Mouse (Mus musculus) small intestine, adult 2 months (tissue): Measurements from ENCODE around the gene Scrg1. TPM values are rescaled to one million over a fixed set of nuclear protein-coding genes. Genes with fewer than 3 reads are reported as not detected.
A peak's percentile ranks its signal among the peaks of the same experiment; 100 is the strongest.
"Not testable (repeated sequence)": the region's sequence is repeated elsewhere in the genome, so short reads cannot be mapped to it uniquely, and the experiment has no call there.

ENCODE experiments used
- H3K27ac ChIP-seq: fragments of 200-500 bp; 2 replicates; pipeline ENCODE4 v1.5.1; 2012; ENCODE audit warnings: low read depth, low read length, control low read depth, inconsistent platforms; ENCODE audit not compliant: insufficient read depth
- H3K27me3 ChIP-seq: fragments of 200-500 bp; 2 replicates; pipeline ENCODE4 v1.6.1; 2012; ENCODE audit warnings: mild to moderate bottlenecking, moderate library complexity, low read length, inconsistent platforms; ENCODE audit not compliant: control insufficient read depth, insufficient read depth
- H3K36me3 ChIP-seq: fragments of 200-500 bp; 2 replicates; pipeline ENCODE4 v1.6.1; 2012; ENCODE audit warnings: mild to moderate bottlenecking, low read length, control low read depth, inconsistent platforms; ENCODE audit not compliant: control insufficient read depth, insufficient read depth
- H3K4me1 ChIP-seq: fragments of 200-500 bp; 2 replicates; pipeline ENCODE4 v1.6.1; 2012; ENCODE audit warnings: low read length, inconsistent platforms, mixed read lengths; ENCODE audit not compliant: control insufficient read depth, insufficient read depth, insufficient read length
- H3K4me3 ChIP-seq: fragments of 200-500 bp; 2 replicates; pipeline ENCODE4 v1.5.1; 2012; ENCODE audit warnings: low read depth, mild to moderate bottlenecking, control low read depth, inconsistent platforms, low read length, moderate library complexity
- CTCF ChIP-seq: fragments of 200-500 bp; IDR thresholded peaks from 2 replicates; pipeline ENCODE4 v1.5.1; 2012; ENCODE audit warnings: low read depth, mild to moderate bottlenecking, control low read depth, inconsistent platforms, low read length, moderate library complexity, mixed read lengths; ENCODE audit not compliant: insufficient replicate concordance, insufficient read length; ENCODE audit errors: extremely low read depth
- POLR2A ChIP-seq: fragments of 200-500 bp; IDR thresholded peaks from 2 replicates; pipeline ENCODE4 v1.6.1; 2012; ENCODE audit warnings: low read depth, mild to moderate bottlenecking, control low read depth, inconsistent platforms, low read length, moderate library complexity
- WGBS: fragments of 180-500 bp; shearing (Covaris S2); methylation state at CpG from one replicate; pipeline ENCODE4 v1.1.7; 2018; 5-methylcytosine and 5-hydroxymethylcytosine counted together
- polyA plus RNA-seq: library from polyadenylated mRNA; depleted of rRNA; stranded (reverse); fragments of >200 nt; gene quantifications from 2 replicates; pipeline ENCODE4 v1.2.3, GENCODE M21; 2012

Gene Scrg1
- polyA plus RNA-seq, 1 experiment, result not detected

- H3K4me1 ChIP-seq, result peaks cover 6% of the 10 kb centered on the region; the same call in 1 of the 2 replicates
- TF ChIP-seq CTCF, result no peak
- TF ChIP-seq POLR2A, result no peak
- H3K4me3 ChIP-seq, result no peak overlapping the region
- peak overlapping the region; percentile 71 for H3K27ac ChIP-seq
- 94% methylated on average over 1 of the region's 1 CpGs for WGBS
- H3K36me3 ChIP-seq, result no peaks in the 10 kb centered on the region
- no peaks in the 10 kb centered on the region for H3K27me3 ChIP-seq
These were observed 33.6 kb downstream of the Scrg1 start for GRCm38 (mm10) chr8:57489366-57489765.

- peak overlapping the region; percentile 71 for H3K27ac ChIP-seq
- H3K27me3 ChIP-seq, result no peaks in the 10 kb centered on the region
- no peaks in the 10 kb centered on the region for H3K36me3 ChIP-seq
- peaks cover 6% of the 10 kb centered on the region; the same call in 1 of the 2 replicates for H3K4me1 ChIP-seq
- no peak overlapping the region for H3K4me3 ChIP-seq
- no peak for TF ChIP-seq CTCF
- no peak for TF ChIP-seq POLR2A
These were observed 34.2 kb downstream of the Scrg1 start for GRCm38 (mm10) chr8:57489896-57490295.

- WGBS, result 89% methylated on average over 4 of the region's 4 CpGs
- TF ChIP-seq POLR2A (no peak), CTCF (no peak)
- H3K4me1 ChIP-seq, result peaks cover 6% of the 10 kb centered on the region; the same call in 1 of the 2 replicates
- no peaks in the 10 kb centered on the region for H3K36me3 ChIP-seq
- no peak overlapping the region for H3K27ac ChIP-seq
- H3K4me3 ChIP-seq, result no peak overlapping the region
- H3K27me3 ChIP-seq, result no peaks in the 10 kb centered on the region
These were observed 36.1 kb downstream of the Scrg1 start for GRCm38 (mm10) chr8:57491873-57492272.

GRCm38 (mm10) chr8:57498494-57498846, 42.7 kb downstream of the Scrg1 start:
- H3K27ac ChIP-seq, result no peak overlapping the region
- no peak overlapping the region for H3K4me3 ChIP-seq
- no peaks in the 10 kb centered on the region for H3K27me3 ChIP-seq
- WGBS, result 25% methylated on average over 8 of the region's 8 CpGs
- no peaks in the 10 kb centered on the region for H3K36me3 ChIP-seq
- no peak for TF ChIP-seq CTCF
- no peak for TF ChIP-seq POLR2A
- H3K4me1 ChIP-seq, result peaks cover 5% of the 10 kb centered on the region; the same call in 1 of the 2 replicates

GRCm38 (mm10) chr8:57498847-57499511, 43.3 kb downstream of the Scrg1 start:
- peak overlapping the region; percentile 15; the same call in 1 of the 2 replicates for H3K4me3 ChIP-seq
- H3K27ac ChIP-seq, result 0 out of 2 replicates have a peak overlapping the region, but pooled peaks have one; percentile 15
- no peaks in the 10 kb centered on the region for H3K27me3 ChIP-seq
- H3K36me3 ChIP-seq, result no peaks in the 10 kb centered on the region
- H3K4me1 ChIP-seq, result peaks cover 5% of the 10 kb centered on the region; the same call in 1 of the 2 replicates
- whole genome bisulfite sequencing, result 22% methylated on average over 17 of the region's 17 CpGs
- TF ChIP-seq CTCF, result no peak
- TF ChIP-seq POLR2A, result no peak

GRCm38 (mm10) chr8:57503641-57504040, 47.9 kb downstream of the Scrg1 start:
- Histone ChIP-seq H3K4me1 (peaks cover 9% of the 10 kb centered on the region; the same call in 1 of the 2 replicates), H3K4me3 (no peak overlapping the region), H3K27me3 (no peaks in the 10 kb centered on the region), H3K27ac (no peak overlapping the region), H3K36me3 (no peaks in the 10 kb centered on the region)
- TF ChIP-seq POLR2A (no peak), CTCF (peak; percentile 77; the same call in 1 of the 2 replicates)
- 45% methylated on average over 5 of the region's 5 CpGs for WGBS

GRCm38 (mm10) chr8:57505500-57505899, 49.8 kb downstream of the Scrg1 start:
- not testable (repeated sequence) for H3K4me3 ChIP-seq, H3K27me3 ChIP-seq, H3K4me1 ChIP-seq, H3K36me3 ChIP-seq, H3K27ac ChIP-seq
- 63% methylated on average over 1 of the region's 1 CpGs for WGBS
